Mouse (Mus musculus): ENCODE measurements at regions not wholly inside any gene's neighbourhood (a gene's known extent, or its start where the extent isn't known, plus 50 kb on each side); places are given as distances from the start of the nearest gene placed in this dataset.

GRCm38 (mm10) chr13:44476901-44477300, 252.4 kb upstream of the Jarid2 start:
- TF ChIP-seq CTCF (IDR thresholded peaks at IDR 0.05; ENCODE audit: borderline replicate concordance, insufficient read depth, low read depth, low read length) = no peak
- TF ChIP-seq POLR2A (IDR thresholded peaks at IDR 0.05; ENCODE audit: borderline replicate concordance, insufficient read depth, low read length) = no peak

Measured in cerebellum, adult 2 months (tissue).